Mouse (Mus musculus) heart, postnatal 4 days (tissue): ENCODE measurements around the gene Shc3. TPM values are rescaled to one million over a fixed set of nuclear protein-coding genes. Genes with fewer than 3 reads are reported as not detected.
A peak's percentile ranks its signal among the peaks of the same experiment; 100 is the strongest.

ENCODE experiments used
- DNase-seq: peaks from one replicate; pipeline ENCODE4 v3.0.0; 2021
- total RNA-seq, 2 experiments: library from RNA; stranded (reverse); gene quantifications; 2 replicates each; pipeline ENCODE4 v1.2.3; 2021

Shc3 gene
- total RNA-seq, 2 experiments from 2014 or later: 3.9 to 4.0 TPM

GRCm38 (mm10) chr13:51567411-51567851 lies 1.8 kb downstream of the Shc3 start:
- DNase-seq: peak; percentile 39

- DNase-seq: no peak
These were observed 2.2 kb downstream of the Shc3 start for GRCm38 (mm10) chr13:51567078-51567395.

GRCm38 (mm10) chr13:51566371-51567077 lies 2.7 kb downstream of the Shc3 start:
- DNase-seq: no peak

GRCm38 (mm10) chr13:51564741-51565140 lies 4.5 kb downstream of the Shc3 start:
- DNase-seq: no peak

GRCm38 (mm10) chr13:51553343-51553742 lies 15.9 kb downstream of the Shc3 start:
- no peak for DNase-seq

- DNase-seq: no peak
These were observed 17.0 kb downstream of the Shc3 start for GRCm38 (mm10) chr13:51552233-51552632.

GRCm38 (mm10) chr13:51551824-51552223 lies 17.4 kb downstream of the Shc3 start:
- no peak for DNase-seq

GRCm38 (mm10) chr13:51539816-51540215 lies 29.4 kb downstream of the Shc3 start:
- DNase-seq: no peak

- DNase-seq: no peak
These were observed 33.9 kb downstream of the Shc3 start for GRCm38 (mm10) chr13:51535326-51535725.

GRCm38 (mm10) chr13:51526480-51526879 lies 42.7 kb downstream of the Shc3 start:
- peak; percentile 67 for DNase-seq

GRCm38 (mm10) chr13:51524316-51524715 lies 44.9 kb downstream of the Shc3 start:
- no peak for DNase-seq

GRCm38 (mm10) chr13:51523311-51523710 lies 45.9 kb downstream of the Shc3 start:
- DNase-seq: no peak

GRCm38 (mm10) chr13:51518880-51519279 lies 50.3 kb downstream of the Shc3 start:
- no peak for DNase-seq

- DNase-seq: no peak
These were observed 51.3 kb downstream of the Shc3 start for GRCm38 (mm10) chr13:51517943-51518342.

GRCm38 (mm10) chr13:51508836-51509235 lies 60.4 kb downstream of the Shc3 start:
- DNase-seq: no peak

- no peak for DNase-seq
These were observed 63.5 kb downstream of the Shc3 start for GRCm38 (mm10) chr13:51505711-51506110.

- no peak for DNase-seq
These were observed 69.5 kb downstream of the Shc3 start for GRCm38 (mm10) chr13:51499769-51500168.

GRCm38 (mm10) chr13:51493676-51494075 lies 75.5 kb downstream of the Shc3 start:
- no peak for DNase-seq

- no peak for DNase-seq
These were observed 77.4 kb downstream of the Shc3 start for GRCm38 (mm10) chr13:51491649-51492435.

- no peak for DNase-seq
These were observed 79.0 kb downstream of the Shc3 start for GRCm38 (mm10) chr13:51490195-51490594.

- DNase-seq: no peak
These were observed 80.3 kb downstream of the Shc3 start for GRCm38 (mm10) chr13:51488945-51489344.

- DNase-seq: no peak
These were observed 83.9 kb downstream of the Shc3 start for GRCm38 (mm10) chr13:51485291-51485690.

GRCm38 (mm10) chr13:51482786-51483185 lies 86.4 kb downstream of the Shc3 start:
- no peak for DNase-seq
